ENCODE assay signal across 8 mouse cellular contexts in genomic region chr2:164997721-164998428, GRCm38 (mm10). TPM values are rescaled to one million over a fixed set of nuclear protein-coding genes. Genes with fewer than 3 reads are reported as not detected.
A peak's percentile ranks its signal among the peaks of the same experiment; 100 is the strongest.
DNase-seq lines count a peak whose midpoint lies in the region; ATAC-seq lines count a peak whose summit lies in the region.

No protein-coding gene starts in this region.

- H3K27ac ChIP-seq in forebrain, embryonic 13.5 days: no peak overlapping the region
- no peak overlapping the region for H3K27ac ChIP-seq in hindbrain, embryonic 14.5 days
- no peak overlapping the region for H3K27ac ChIP-seq in liver, embryonic 11.5 days (ENCODE audit: low read depth, low read length)
- no peak overlapping the region for H3K27ac ChIP-seq in neural tube, embryonic 11.5 days (ENCODE audit: low read depth, low read length)

- peak overlapping the region; percentile 57 for H3K9ac ChIP-seq in forebrain, embryonic 13.5 days
- H3K9ac ChIP-seq in hindbrain, embryonic 14.5 days: peak overlapping the region; percentile 53
- no peak overlapping the region for H3K9ac ChIP-seq in liver, embryonic 11.5 days (ENCODE audit: low read depth, low read length)
- peak overlapping the region; percentile 41 for H3K9ac ChIP-seq in neural tube, embryonic 11.5 days (ENCODE audit: low read length)

- peak; percentile 6; the same call in 1 of the 2 replicates for ATAC-seq in forebrain, embryonic 13.5 days
- no peak for ATAC-seq in hindbrain, embryonic 14.5 days (ENCODE audit: low FRiP score)
- ATAC-seq in liver, embryonic 11.5 days (replicated peaks; ENCODE audit: low FRiP score): no peak
- ATAC-seq in neural tube, embryonic 11.5 days (ENCODE audit: insufficient read depth, low FRiP score, low TSS enrichment): 0 out of 2 replicates have a peak, but pooled peaks have one; percentile 25
- ATAC-seq in megakaryocyte-erythroid progenitor cell, adult 5-6 weeks (replicated peaks; ENCODE audit: low FRiP score, low TSS enrichment, poor library complexity, severe bottlenecking): no peak

- H3K36me3 ChIP-seq in forebrain, embryonic 13.5 days (ENCODE audit: poor library complexity, severe bottlenecking): peaks cover 45% of the 10 kb centered on the region
- H3K36me3 ChIP-seq in hindbrain, embryonic 14.5 days (replicated peaks; ENCODE audit: control insufficient read depth, insufficient read depth): peaks cover 82% of the 10 kb centered on the region
- H3K36me3 ChIP-seq in liver, embryonic 11.5 days (ENCODE audit: control insufficient read depth, insufficient read depth, low read length): peaks cover 23% of the 10 kb centered on the region
- H3K36me3 ChIP-seq in neural tube, embryonic 11.5 days (ENCODE audit: control insufficient read depth, insufficient read depth, low read length): peaks cover 19% of the 10 kb centered on the region

- H3K9me3 ChIP-seq in forebrain, embryonic 13.5 days (replicated peaks): no peaks in the 10 kb centered on the region
- no peaks in the 10 kb centered on the region for H3K9me3 ChIP-seq in hindbrain, embryonic 14.5 days (ENCODE audit: control insufficient read depth, low read length)
- no peaks in the 10 kb centered on the region for H3K9me3 ChIP-seq in liver, embryonic 11.5 days (ENCODE audit: control insufficient read depth, low read length)
- H3K9me3 ChIP-seq in neural tube, embryonic 11.5 days (ENCODE audit: control insufficient read depth, low read length): no peaks in the 10 kb centered on the region

- peak overlapping the region; percentile 30 for H3K4me3 ChIP-seq in forebrain, embryonic 13.5 days
- peak overlapping the region; percentile 18 for H3K4me3 ChIP-seq in hindbrain, embryonic 14.5 days (replicated peaks; ENCODE audit: low read length)
- H3K4me3 ChIP-seq in liver, embryonic 11.5 days (ENCODE audit: low read depth, low read length): peak overlapping the region; percentile 29
- H3K4me3 ChIP-seq in neural tube, embryonic 11.5 days (ENCODE audit: low read depth, low read length): peak overlapping the region; percentile 25

- H3K4me1 ChIP-seq in forebrain, embryonic 13.5 days: peaks cover 19% of the 10 kb centered on the region
- peaks cover 20% of the 10 kb centered on the region; the same call in 1 of the 2 replicates for H3K4me1 ChIP-seq in hindbrain, embryonic 14.5 days (replicated peaks; ENCODE audit: control insufficient read depth, insufficient read depth, low read length)
- 0 out of 2 replicates have a peak, but pooled peaks cover 2% of the 10 kb centered on the region for H3K4me1 ChIP-seq in liver, embryonic 11.5 days (replicated peaks; ENCODE audit: control insufficient read depth, insufficient read depth, low read length)
- peaks cover 10% of the 10 kb centered on the region; the same call in 1 of the 2 replicates for H3K4me1 ChIP-seq in neural tube, embryonic 11.5 days (ENCODE audit: control insufficient read depth, insufficient read depth, low read length)

- H3K4me2 ChIP-seq in forebrain, embryonic 13.5 days: peak overlapping the region; percentile 55
- peak overlapping the region; percentile 50 for H3K4me2 ChIP-seq in hindbrain, embryonic 14.5 days (replicated peaks)
- H3K4me2 ChIP-seq in liver, embryonic 11.5 days: peak overlapping the region; percentile 55
- peak overlapping the region; percentile 41 for H3K4me2 ChIP-seq in neural tube, embryonic 11.5 days (ENCODE audit: low read depth)

- 2% methylated on average over 47 of the region's 52 CpGs for WGBS in forebrain, embryonic 13.5 days
- 3% methylated on average over 48 of the region's 52 CpGs for WGBS in hindbrain, embryonic 14.5 days
- WGBS in liver, embryonic 11.5 days: 4% methylated on average over 51 of the region's 52 CpGs
- WGBS in neural tube, embryonic 11.5 days: 2% methylated on average over 51 of the region's 52 CpGs

- H3K27me3 ChIP-seq in forebrain, embryonic 13.5 days: peaks cover 47% of the 10 kb centered on the region
- H3K27me3 ChIP-seq in hindbrain, embryonic 14.5 days (ENCODE audit: control insufficient read depth, insufficient read depth, low read length): peaks cover 16% of the 10 kb centered on the region
- H3K27me3 ChIP-seq in liver, embryonic 11.5 days (replicated peaks; ENCODE audit: control insufficient read depth, insufficient read depth, low read length): peaks cover 50% of the 10 kb centered on the region
- peaks cover 32% of the 10 kb centered on the region for H3K27me3 ChIP-seq in neural tube, embryonic 11.5 days (ENCODE audit: control insufficient read depth, insufficient read depth, low read length)

- DNase-seq in urinary bladder, postnatal 14 days (ENCODE audit: low spot score): peak; percentile 17
- DNase-seq in urinary bladder, adult 2 months (ENCODE audit: low spot score): no peak
- DNase-seq in hindbrain, embryonic 14.5 days (ENCODE audit: low spot score): no peak
- DNase-seq in liver, embryonic 11.5 days (ENCODE audit: low spot score): no peak
- no peak for DNase-seq in neural tube, embryonic 11.5 days (ENCODE audit: low spot score)
- no peak for DNase-seq in c-Kit-positive CD71-positive TER-119-positive erythroid progenitor cells, embryonic 14.5 days (ENCODE audit: low spot score)

RNA-seq across cellular contexts. Expression of gene Ncoa5, which starts 36.8 kb away (rescaled TPM):
- polyA plus RNA-seq in urinary bladder, adult 2 months (2012; rRNA removed): 30.9 and 33.6 TPM in 2 replicates
- polyA plus RNA-seq in forebrain, embryonic 13.5 days (2015; fragmentation: Nextera tagmentation; extraction: Ambion mirVana): 131 and 134 TPM in 2 replicates
- 83.1 and 89.0 TPM in 2 replicates for polyA plus RNA-seq in hindbrain, embryonic 14.5 days (2014; fragmentation: Nextera tagmentation; extraction: Ambion mirVana)
- polyA plus RNA-seq in liver, embryonic 11.5 days (2014; fragmentation: Nextera tagmentation; extraction: Ambion mirVana): 45.0 and 45.9 TPM in 2 replicates
- 86.1 and 89.4 TPM in 2 replicates for polyA plus RNA-seq in neural tube, embryonic 11.5 days (2014; fragmentation: Nextera tagmentation; extraction: Ambion mirVana)
- total RNA-seq in megakaryocyte-erythroid progenitor cell, adult 5-6 weeks (2014; fragmentation: Nextera tagmentation): 38.4 and 44.2 TPM in 2 replicates
- total RNA-seq in megakaryocyte-erythroid progenitor cell, adult 5-6 weeks (2017): 41.2 and 42.4 TPM in 2 replicates

RNA-seq across cellular contexts. Expression of gene Slc12a5, which starts 37.3 kb away (rescaled TPM):
- 1.0 and 1.2 TPM in 2 replicates for polyA plus RNA-seq in urinary bladder, adult 2 months (2012; rRNA removed)
- polyA plus RNA-seq in forebrain, embryonic 13.5 days (2015; fragmentation: Nextera tagmentation; extraction: Ambion mirVana): 5.7 and 8.8 TPM in 2 replicates
- 62.1 and 73.6 TPM in 2 replicates for polyA plus RNA-seq in hindbrain, embryonic 14.5 days (2014; fragmentation: Nextera tagmentation; extraction: Ambion mirVana)
- polyA plus RNA-seq in liver, embryonic 11.5 days (2014; fragmentation: Nextera tagmentation; extraction: Ambion mirVana): 0.55 and 0.70 TPM in 2 replicates
- polyA plus RNA-seq in neural tube, embryonic 11.5 days (2014; fragmentation: Nextera tagmentation; extraction: Ambion mirVana): 6.0 and 6.5 TPM in 2 replicates
- total RNA-seq in megakaryocyte-erythroid progenitor cell, adult 5-6 weeks (2014; fragmentation: Nextera tagmentation): 0.35 TPM in 1 of 2 replicates, not detected in the other
- 0.34 and 0.61 TPM in 2 replicates for total RNA-seq in megakaryocyte-erythroid progenitor cell, adult 5-6 weeks (2017)

RNA-seq across cellular contexts. Expression of gene Mmp9, which starts 57.3 kb away (rescaled TPM):
- 13.0 and 13.5 TPM in 2 replicates for polyA plus RNA-seq in urinary bladder, adult 2 months (2012; rRNA removed)
- polyA plus RNA-seq in forebrain, embryonic 13.5 days (2015; fragmentation: Nextera tagmentation; extraction: Ambion mirVana): 8.6 and 10.6 TPM in 2 replicates
- polyA plus RNA-seq in hindbrain, embryonic 14.5 days (2014; fragmentation: Nextera tagmentation; extraction: Ambion mirVana): 28.8 and 33.2 TPM in 2 replicates
- 0.66 and 1.9 TPM in 2 replicates for polyA plus RNA-seq in liver, embryonic 11.5 days (2014; fragmentation: Nextera tagmentation; extraction: Ambion mirVana)
- polyA plus RNA-seq in neural tube, embryonic 11.5 days (2014; fragmentation: Nextera tagmentation; extraction: Ambion mirVana): 1.2 and 2.1 TPM in 2 replicates
- total RNA-seq in megakaryocyte-erythroid progenitor cell, adult 5-6 weeks (2014; fragmentation: Nextera tagmentation): 7.1 TPM in 1 of 2 replicates, not detected in the other
- total RNA-seq in megakaryocyte-erythroid progenitor cell, adult 5-6 weeks (2017): 0.65 and 2.0 TPM in 2 replicates

RNA-seq across cellular contexts. Expression of gene Cd40, which starts 57.6 kb away (rescaled TPM):
- 8.6 and 9.5 TPM in 2 replicates for polyA plus RNA-seq in urinary bladder, adult 2 months (2012; rRNA removed)
- polyA plus RNA-seq in forebrain, embryonic 13.5 days (2015; fragmentation: Nextera tagmentation; extraction: Ambion mirVana): 5.4 and 6.6 TPM in 2 replicates
- polyA plus RNA-seq in hindbrain, embryonic 14.5 days (2014; fragmentation: Nextera tagmentation; extraction: Ambion mirVana): 6.3 and 8.3 TPM in 2 replicates
- 5.5 and 7.7 TPM in 2 replicates for polyA plus RNA-seq in liver, embryonic 11.5 days (2014; fragmentation: Nextera tagmentation; extraction: Ambion mirVana)
- 8.5 and 8.9 TPM in 2 replicates for polyA plus RNA-seq in neural tube, embryonic 11.5 days (2014; fragmentation: Nextera tagmentation; extraction: Ambion mirVana)
- total RNA-seq in megakaryocyte-erythroid progenitor cell, adult 5-6 weeks (2014; fragmentation: Nextera tagmentation): 0.67 TPM in 1 of 2 replicates, not detected in the other
- total RNA-seq in megakaryocyte-erythroid progenitor cell, adult 5-6 weeks (2017): not detected in 2 replicates

Comparison
In these comparisons a context has a peak if more than half of its experiments do, and no peak if none do; other contexts are left out.
1. ATAC-seq: peak in forebrain, embryonic 13.5 days (single experiment) and neural tube, embryonic 11.5 days (single experiment); none in hindbrain, embryonic 14.5 days (single experiment), liver, embryonic 11.5 days (single experiment) and megakaryocyte-erythroid progenitor cell, adult 5-6 weeks (single experiment).
2. Peak in every context shown above with its lines, with median percentiles within 50 percentile points of each other: H3K4me2 ChIP-seq and H3K4me3 ChIP-seq.